Mouse (Mus musculus): ENCODE results near the gene Tmem97. TPM values are rescaled to one million over a fixed set of nuclear protein-coding genes. Genes with fewer than 3 reads are reported as not detected.
A peak's percentile ranks its signal among the peaks of the same experiment; 100 is the strongest.
"Not testable (repeated sequence)": the region's sequence is repeated elsewhere in the genome, so short reads cannot be mapped to it uniquely, and the experiment has no call there.

The Tmem97 gene
- polyA plus RNA-seq (2014; fragmentation: Nextera tagmentation; extraction: Ambion mirVana): 51.7 and 54.7 TPM in 2 replicates

DNA sequence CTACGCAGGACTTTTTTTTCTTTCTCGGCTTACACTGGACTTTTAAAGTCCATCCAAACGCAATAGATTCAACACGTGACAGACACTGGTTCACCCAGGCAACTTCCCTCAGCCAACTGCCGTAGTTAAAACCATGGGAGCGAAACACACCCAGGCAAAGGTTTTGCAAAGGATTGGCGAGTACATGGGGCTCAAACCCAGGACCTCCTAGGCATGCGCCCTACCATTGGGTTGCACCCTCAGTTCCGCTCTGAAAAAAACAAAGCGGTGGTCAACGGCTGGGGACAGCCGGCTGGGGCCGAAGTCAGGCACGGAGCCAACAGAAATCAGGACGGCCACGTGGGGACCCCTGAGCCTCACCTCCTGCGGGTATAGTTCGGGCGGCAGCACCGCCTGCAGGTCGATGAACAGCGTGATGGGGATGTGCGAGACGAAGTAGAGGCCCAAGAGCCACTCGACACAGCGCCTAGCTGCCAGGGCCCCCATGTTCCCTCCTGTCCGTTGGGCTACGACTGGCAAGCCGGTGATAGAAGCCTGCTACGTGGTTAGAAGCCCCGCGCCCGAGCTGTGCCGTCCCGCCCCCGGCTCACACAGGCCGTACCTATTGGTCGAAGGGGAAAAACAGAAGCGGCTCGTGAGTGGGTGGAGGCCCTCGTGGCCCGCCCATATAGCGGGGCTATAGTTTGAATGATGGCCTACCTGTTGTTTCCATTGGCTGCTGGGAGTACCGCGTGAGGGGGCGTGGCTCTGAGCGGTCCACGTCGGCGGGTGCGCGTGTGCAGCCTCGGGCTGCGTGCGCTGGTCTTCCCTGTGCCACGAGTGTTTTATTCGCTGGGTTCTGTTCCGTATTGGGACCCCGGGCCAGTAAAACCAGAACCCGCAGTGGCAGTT is at the start of gene Tmem97:
Gene Tmem97, minus strand, starts transcription at position 610 of the 891 bp plus-strand sequence.
- Histone ChIP-seq H3K27me3 (ENCODE audit: control insufficient read depth, insufficient read depth, low read length) (no peaks in the 10 kb centered on the region), H3K9ac (ENCODE audit: low read length) (peak within 1 kb of the TSS; percentile 80), H3K4me3 (ENCODE audit: control insufficient read depth in 1 of 2, insufficient read depth in 1 of 2, low read depth in 1 of 2, low read length in 2 of 2) (peak within 1 kb of the TSS; percentile 67 to 93), H3K4me2 (ENCODE audit: low read length) (peak within 1 kb of the TSS; percentile 88), H3K27ac (replicated peaks in 1 of 2; ENCODE audit: control insufficient read depth in 1 of 2, insufficient read depth in 1 of 2, low read depth in 2 of 2, low read length in 2 of 2) (peak within 1 kb of the TSS; percentile 69 to 81), H3K9me3 (ENCODE audit: control insufficient read depth, low read length) (peaks cover 5% of the 10 kb centered on the region; the same call in 1 of the 2 replicates), H3K4me1 (ENCODE audit: control insufficient read depth in 2 of 2, insufficient read depth in 2 of 2, low read length in 2 of 2) (peaks cover 5 to 17% of the 10 kb centered on the region in 2 experiments), H3K36me3 (ENCODE audit: control insufficient read depth, insufficient read depth, low read length) (peaks cover 4% of the 10 kb centered on the region)
- under 1% methylated on average over 60 of the region's 60 CpGs for WGBS
- peak; percentile 99 for ATAC-seq (ENCODE audit: insufficient number of reproducible peaks, insufficient read depth, low FRiP score, low read depth)

GRCm38 (mm10) chr11:78600051-78600450 is 49.5 kb upstream of the Tmem97 start:
- WGBS: 77% methylated on average over 4 of the region's 4 CpGs
- no peaks in the 10 kb centered on the region for H3K27me3 ChIP-seq (ENCODE audit: control insufficient read depth, insufficient read depth, low read length)
- H3K9ac ChIP-seq (ENCODE audit: low read length): no peak overlapping the region
- H3K4me1 ChIP-seq (ENCODE audit: control insufficient read depth in 2 of 2, insufficient read depth in 2 of 2, low read length in 2 of 2): peaks cover 0 to 6% of the 10 kb centered on the region in 2 experiments; a peak in 1 of 4 replicates
- H3K36me3 ChIP-seq (ENCODE audit: control insufficient read depth, insufficient read depth, low read length): peaks cover 17% of the 10 kb centered on the region
- H3K4me3 ChIP-seq (ENCODE audit: control insufficient read depth in 1 of 2, insufficient read depth in 1 of 2, low read depth in 1 of 2, low read length in 2 of 2): no peak overlapping the region
- ATAC-seq (ENCODE audit: insufficient number of reproducible peaks, insufficient read depth, low FRiP score, low read depth): no peak
- H3K9me3 ChIP-seq (ENCODE audit: control insufficient read depth, low read length): no peaks in the 10 kb centered on the region
- no peak overlapping the region for H3K27ac ChIP-seq (replicated peaks in 1 of 2; ENCODE audit: control insufficient read depth in 1 of 2, insufficient read depth in 1 of 2, low read depth in 2 of 2, low read length in 2 of 2)
- H3K4me2 ChIP-seq (ENCODE audit: low read length): no peak overlapping the region

DNA sequence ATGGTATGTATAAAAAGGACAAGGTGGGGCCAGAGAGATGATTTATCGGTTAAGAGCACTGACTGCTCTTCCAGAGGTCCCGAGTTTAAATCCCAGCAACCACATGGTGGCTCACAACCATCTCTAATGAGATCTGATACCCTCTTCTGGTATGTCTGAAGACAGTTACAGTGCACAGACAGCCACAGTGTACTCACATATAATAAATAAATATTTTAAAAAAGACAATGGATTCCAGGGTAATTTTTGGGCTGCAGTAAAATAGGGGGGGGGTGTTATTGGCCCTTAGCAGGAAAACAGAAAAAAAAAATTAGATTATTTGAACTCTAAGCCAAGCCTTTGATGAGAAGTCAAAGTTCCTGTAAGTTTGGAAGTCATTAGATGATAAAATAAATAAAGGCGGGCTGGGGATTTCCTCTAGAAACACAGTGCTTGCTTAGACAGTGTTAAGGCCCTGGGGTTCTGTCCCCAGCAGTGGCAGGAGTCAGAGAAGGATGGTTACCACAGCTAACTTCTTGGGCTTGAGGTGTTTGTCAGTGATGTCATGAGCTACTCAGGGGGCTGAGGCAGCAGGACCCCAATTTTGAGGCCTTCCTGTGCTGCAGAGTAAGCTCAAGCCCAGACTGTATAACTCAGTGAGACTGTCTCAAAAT is 48.3 kb upstream of the Tmem97 start:
- Histone ChIP-seq H3K27ac (replicated peaks in 1 of 2; ENCODE audit: control insufficient read depth in 1 of 2, insufficient read depth in 1 of 2, low read depth in 2 of 2, low read length in 2 of 2) (no peak overlapping the region), H3K9ac (ENCODE audit: low read length) (no peak overlapping the region), H3K4me1 (ENCODE audit: control insufficient read depth in 2 of 2, insufficient read depth in 2 of 2, low read length in 2 of 2) (peaks cover 2 to 18% of the 10 kb centered on the region in 2 experiments), H3K4me2 (ENCODE audit: low read length) (no peak overlapping the region), H3K27me3 (ENCODE audit: control insufficient read depth, insufficient read depth, low read length) (no peaks in the 10 kb centered on the region), H3K36me3 (ENCODE audit: control insufficient read depth, insufficient read depth, low read length) (peaks cover 19% of the 10 kb centered on the region), H3K4me3 (ENCODE audit: control insufficient read depth in 1 of 2, insufficient read depth in 1 of 2, low read depth in 1 of 2, low read length in 2 of 2) (no peak overlapping the region), H3K9me3 (ENCODE audit: control insufficient read depth, low read length) (no peaks in the 10 kb centered on the region)
- no peak for ATAC-seq (ENCODE audit: insufficient number of reproducible peaks, insufficient read depth, low FRiP score, low read depth)
- 74% methylated on average over 3 of the region's 3 CpGs for WGBS

GRCm38 (mm10) chr11:78596750-78597149 is 46.2 kb upstream of the Tmem97 start:
- H3K27me3 ChIP-seq (ENCODE audit: control insufficient read depth, insufficient read depth, low read length): no peaks in the 10 kb centered on the region
- H3K36me3 ChIP-seq (ENCODE audit: control insufficient read depth, insufficient read depth, low read length): peaks cover 14% of the 10 kb centered on the region
- no peak overlapping the region for H3K9ac ChIP-seq (ENCODE audit: low read length)
- H3K4me1 ChIP-seq (ENCODE audit: control insufficient read depth in 2 of 2, insufficient read depth in 2 of 2, low read length in 2 of 2): peaks cover 2 to 18% of the 10 kb centered on the region in 2 experiments
- H3K9me3 ChIP-seq (ENCODE audit: control insufficient read depth, low read length): no peaks in the 10 kb centered on the region
- H3K4me3 ChIP-seq (ENCODE audit: control insufficient read depth in 1 of 2, insufficient read depth in 1 of 2, low read depth in 1 of 2, low read length in 2 of 2): no peak overlapping the region
- no peak overlapping the region for H3K4me2 ChIP-seq (ENCODE audit: low read length)
- no peak overlapping the region for H3K27ac ChIP-seq (replicated peaks in 1 of 2; ENCODE audit: control insufficient read depth in 1 of 2, insufficient read depth in 1 of 2, low read depth in 2 of 2, low read length in 2 of 2)
- no peak for ATAC-seq (ENCODE audit: insufficient number of reproducible peaks, insufficient read depth, low FRiP score, low read depth)

DNA sequence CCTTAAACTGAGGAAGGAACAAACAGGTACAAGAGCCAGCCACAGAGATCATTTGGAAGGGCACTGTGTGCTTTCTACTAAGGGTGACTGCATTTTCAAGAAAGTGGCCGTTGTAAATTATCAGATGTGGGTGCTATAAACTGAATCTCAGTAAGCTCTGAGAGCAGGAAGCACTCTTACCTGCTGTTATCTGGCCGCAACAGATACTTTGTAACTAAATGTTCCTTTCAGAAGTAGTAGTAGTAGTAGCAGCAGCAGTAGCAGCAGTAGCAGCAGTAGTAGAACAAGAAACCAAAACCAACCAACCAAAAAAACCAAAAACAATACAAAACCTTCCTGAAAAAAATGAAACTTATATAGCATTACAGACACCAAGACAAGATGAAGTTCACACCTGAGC is 45.2 kb upstream of the Tmem97 start:
- ATAC-seq (ENCODE audit: insufficient number of reproducible peaks, insufficient read depth, low FRiP score, low read depth): no peak
- H3K4me3 ChIP-seq (ENCODE audit: control insufficient read depth in 1 of 2, insufficient read depth in 1 of 2, low read depth in 1 of 2, low read length in 2 of 2): no peak overlapping the region
- no peaks in the 10 kb centered on the region for H3K9me3 ChIP-seq (ENCODE audit: control insufficient read depth, low read length)
- H3K36me3 ChIP-seq (ENCODE audit: control insufficient read depth, insufficient read depth, low read length): peaks cover 14% of the 10 kb centered on the region
- WGBS: 72% methylated on average over 2 of the region's 2 CpGs
- no peak overlapping the region for H3K9ac ChIP-seq (ENCODE audit: low read length)
- no peaks in the 10 kb centered on the region for H3K27me3 ChIP-seq (ENCODE audit: control insufficient read depth, insufficient read depth, low read length)
- no peak overlapping the region for H3K4me2 ChIP-seq (ENCODE audit: low read length)
- no peak overlapping the region for H3K27ac ChIP-seq (replicated peaks in 1 of 2; ENCODE audit: control insufficient read depth in 1 of 2, insufficient read depth in 1 of 2, low read depth in 2 of 2, low read length in 2 of 2)
- H3K4me1 ChIP-seq (ENCODE audit: control insufficient read depth in 2 of 2, insufficient read depth in 2 of 2, low read length in 2 of 2): peaks cover 2 to 15% of the 10 kb centered on the region in 2 experiments

DNA sequence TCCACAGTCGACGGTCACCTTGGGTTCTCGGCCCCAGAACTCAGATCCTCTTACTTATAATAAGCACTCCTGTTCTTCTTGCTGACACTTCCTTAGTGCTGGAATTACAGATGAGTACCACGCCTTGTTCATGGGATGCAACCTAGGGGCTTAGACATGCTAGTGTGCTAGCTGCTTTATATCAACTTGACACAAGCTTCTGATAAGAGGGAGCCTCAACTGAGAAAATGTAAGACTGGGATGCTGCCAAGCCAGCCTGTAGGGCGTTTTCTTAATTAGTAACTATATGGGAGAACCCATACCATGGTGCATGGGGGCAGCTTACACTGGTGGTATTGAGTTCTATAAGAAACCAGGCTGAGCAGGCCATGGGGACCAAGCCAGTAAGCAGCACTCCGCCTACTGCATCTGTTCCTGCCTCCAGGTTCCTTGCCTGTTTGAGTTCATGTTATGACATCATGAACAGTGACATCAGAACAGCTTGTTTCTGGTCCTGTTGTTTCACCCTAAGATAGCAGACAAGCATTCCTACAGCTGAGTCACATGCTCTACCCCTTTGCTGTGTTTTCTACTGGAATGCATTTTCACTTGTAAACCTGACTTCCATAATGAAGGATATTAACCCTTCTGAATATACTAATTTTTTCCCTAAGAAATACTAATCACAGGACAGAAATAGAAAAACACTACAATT is 43.8 kb upstream of the Tmem97 start:
- 29% methylated on average over 6 of the region's 6 CpGs for WGBS
- H3K27me3 ChIP-seq (ENCODE audit: control insufficient read depth, insufficient read depth, low read length): no peaks in the 10 kb centered on the region
- H3K9me3 ChIP-seq (ENCODE audit: control insufficient read depth, low read length): no peaks in the 10 kb centered on the region
- no peak overlapping the region for H3K27ac ChIP-seq (replicated peaks in 1 of 2; ENCODE audit: control insufficient read depth in 1 of 2, insufficient read depth in 1 of 2, low read depth in 2 of 2, low read length in 2 of 2)
- peaks cover 2 to 15% of the 10 kb centered on the region in 2 experiments for H3K4me1 ChIP-seq (ENCODE audit: control insufficient read depth in 2 of 2, insufficient read depth in 2 of 2, low read length in 2 of 2)
- ATAC-seq (ENCODE audit: insufficient number of reproducible peaks, insufficient read depth, low FRiP score, low read depth): peak; percentile 54
- H3K4me2 ChIP-seq (ENCODE audit: low read length): no peak overlapping the region
- H3K4me3 ChIP-seq (ENCODE audit: control insufficient read depth in 1 of 2, insufficient read depth in 1 of 2, low read depth in 1 of 2, low read length in 2 of 2): no peak overlapping the region
- H3K36me3 ChIP-seq (ENCODE audit: control insufficient read depth, insufficient read depth, low read length): peaks cover 14% of the 10 kb centered on the region
- H3K9ac ChIP-seq (ENCODE audit: low read length): no peak overlapping the region

DNA sequence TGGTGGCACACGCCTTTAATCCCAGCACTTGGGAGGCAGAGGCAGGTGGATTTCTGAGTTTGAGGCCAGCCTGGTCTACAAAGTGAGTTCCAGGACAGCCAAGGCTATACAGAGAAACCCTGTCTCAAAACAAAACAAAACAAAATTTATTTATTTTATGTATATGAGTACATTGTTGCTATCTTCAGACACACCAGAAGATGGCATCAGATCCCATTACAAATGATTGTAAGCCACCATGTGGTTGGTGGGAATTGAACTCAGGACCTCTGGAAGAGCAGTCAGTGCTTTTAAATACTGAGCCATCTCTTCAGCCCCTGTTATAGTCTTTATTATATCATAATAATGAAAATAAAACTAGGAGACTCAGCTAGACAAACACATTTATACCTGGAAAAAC is 37.1 kb upstream of the Tmem97 start:
- H3K27me3 ChIP-seq (ENCODE audit: control insufficient read depth, insufficient read depth, low read length); H3K9me3 ChIP-seq (ENCODE audit: control insufficient read depth, low read length); H3K4me1 ChIP-seq (ENCODE audit: control insufficient read depth in 2 of 2, insufficient read depth in 2 of 2, low read length in 2 of 2); H3K27ac ChIP-seq (replicated peaks in 1 of 2; ENCODE audit: control insufficient read depth in 1 of 2, insufficient read depth in 1 of 2, low read depth in 2 of 2, low read length in 2 of 2); H3K9ac ChIP-seq (ENCODE audit: low read length); H3K4me2 ChIP-seq (ENCODE audit: low read length); H3K4me3 ChIP-seq (ENCODE audit: control insufficient read depth in 1 of 2, insufficient read depth in 1 of 2, low read depth in 1 of 2, low read length in 2 of 2); ATAC-seq (ENCODE audit: insufficient number of reproducible peaks, insufficient read depth, low FRiP score, low read depth): not testable (repeated sequence)
- H3K36me3 ChIP-seq (ENCODE audit: control insufficient read depth, insufficient read depth, low read length): peaks cover 39% of the 10 kb centered on the region
- WGBS: 82% methylated on average over 1 of the region's 1 CpGs

Data from heart, embryonic 14.5 days (tissue).